Mouse (Mus musculus) stomach, postnatal 0 days (tissue): ENCODE data around the gene Lig3.

Source experiments
- CTCF ChIP-seq: IDR thresholded peaks from 2 replicates; pipeline ENCODE4 v1.5.1; 2016; ENCODE audit warnings: antibody characterized with exemption, low read depth, mild to moderate bottlenecking, moderate library complexity
- EP300 ChIP-seq: optimal IDR thresholded peaks from 2 replicates; pipeline ENCODE3; 2016; ENCODE audit warnings: antibody characterized with exemption

DNA sequence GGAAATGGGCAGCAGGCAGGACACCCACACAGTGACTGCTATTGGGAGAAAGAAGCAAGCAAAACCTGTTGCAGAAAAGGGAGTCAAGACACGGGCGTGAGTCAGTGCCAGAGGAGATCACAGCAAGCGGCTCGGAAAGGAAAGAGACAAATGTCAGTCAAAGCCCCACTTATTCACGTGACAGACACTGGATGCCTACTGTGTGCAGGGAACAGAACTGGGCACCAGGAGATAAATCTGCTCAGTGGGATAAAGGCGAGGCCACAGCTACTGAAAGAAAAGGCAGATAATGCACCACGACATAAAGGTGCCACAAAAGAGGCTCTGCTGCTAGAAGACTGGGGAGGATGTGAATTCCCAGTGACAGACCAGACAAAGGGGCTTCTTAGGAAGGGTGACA is 56.9 kb downstream of the Lig3 start:
- TF ChIP-seq CTCF (no peak), EP300 (no peak)
